Mouse (Mus musculus): ENCODE results near the gene Slc46a2.

Gene Slc46a2

GRCm38 (mm10) chr4:59859693-59860425 lies 55.0 kb downstream of the Slc46a2 start:
- no peak for DNase-seq (ENCODE audit: low spot score in 2 of 2)
